Mouse (Mus musculus): ENCODE data around the gene Pate4. TPM values are rescaled to one million over a fixed set of nuclear protein-coding genes. Genes with fewer than 3 reads are reported as not detected.
"Not testable (repeated sequence)": the region's sequence is repeated elsewhere in the genome, so short reads cannot be mapped to it uniquely, and the experiment has no call there.

The Pate4 gene
- polyA plus RNA-seq (2011; ENCODE audit: insufficient read depth, insufficient read length, low replicate concordance, missing spikeins) = not detected in 2 replicates

DNA sequence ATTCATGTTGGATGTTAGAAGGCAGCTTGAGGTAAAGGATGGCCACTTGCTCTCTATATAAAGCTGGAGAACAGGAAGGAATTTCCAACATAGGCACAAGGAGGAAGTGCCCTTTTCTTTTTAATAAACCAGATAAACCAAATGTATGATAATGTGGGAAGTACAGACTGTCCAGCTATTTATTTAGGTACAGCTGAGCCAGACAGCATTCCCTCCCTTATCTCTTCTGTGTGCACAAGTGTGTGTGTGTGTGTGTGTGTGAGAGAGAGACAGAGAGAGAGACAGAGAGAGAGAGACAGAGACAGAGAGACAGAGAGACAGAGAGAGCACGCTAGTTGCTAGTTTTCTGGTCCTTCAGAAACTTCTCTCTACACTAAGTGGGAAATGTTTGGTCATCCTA, at the start of gene Pate4:
Pate4 (minus strand) TSS at position 101 of the 400 bp plus-strand sequence.
- H3K27ac ChIP-seq (ENCODE audit: control insufficient read depth, insufficient read depth, low read depth, low read length, poor library complexity) = no peak within 1 kb of the TSS
- TF ChIP-seq POLR2A (IDR thresholded peaks at IDR 0.05; ENCODE audit: borderline replicate concordance, control insufficient read depth, low read depth, low read length) = no peak
- no peak for TF ChIP-seq CTCF (IDR thresholded peaks at IDR 0.05; ENCODE audit: control insufficient read depth, insufficient read depth, low read length)
- no peaks in the 10 kb centered on the region for H3K4me1 ChIP-seq (ENCODE audit: control insufficient read depth, insufficient read depth, low read length)
- no peak within 1 kb of the TSS for H3K4me3 ChIP-seq (replicated peaks; ENCODE audit: control insufficient read depth, low read depth, low read length)
- WGBS = 70% methylated on average over 1 of the region's 1 CpGs

- H3K27ac ChIP-seq (ENCODE audit: control insufficient read depth, insufficient read depth, low read depth, low read length, poor library complexity) = no peak within 1 kb of the TSS
- WGBS = 56% methylated on average over 1 of the region's 1 CpGs
- TF ChIP-seq CTCF (IDR thresholded peaks at IDR 0.05; ENCODE audit: control insufficient read depth, insufficient read depth, low read length) (no peak), POLR2A (IDR thresholded peaks at IDR 0.05; ENCODE audit: borderline replicate concordance, control insufficient read depth, low read depth, low read length) (no peak)
- H3K4me3 ChIP-seq (replicated peaks; ENCODE audit: control insufficient read depth, low read depth, low read length) = no peak within 1 kb of the TSS
- H3K4me1 ChIP-seq (ENCODE audit: control insufficient read depth, insufficient read depth, low read length) = no peaks in the 10 kb centered on the region
These were observed 36.4 kb upstream of the Pate4 start, which contains the start of gene Pate3 for GRCm38 (mm10) chr9:35648102-35648501. Gene Pate3 (minus strand): TSS chr9:35648202.

DNA sequence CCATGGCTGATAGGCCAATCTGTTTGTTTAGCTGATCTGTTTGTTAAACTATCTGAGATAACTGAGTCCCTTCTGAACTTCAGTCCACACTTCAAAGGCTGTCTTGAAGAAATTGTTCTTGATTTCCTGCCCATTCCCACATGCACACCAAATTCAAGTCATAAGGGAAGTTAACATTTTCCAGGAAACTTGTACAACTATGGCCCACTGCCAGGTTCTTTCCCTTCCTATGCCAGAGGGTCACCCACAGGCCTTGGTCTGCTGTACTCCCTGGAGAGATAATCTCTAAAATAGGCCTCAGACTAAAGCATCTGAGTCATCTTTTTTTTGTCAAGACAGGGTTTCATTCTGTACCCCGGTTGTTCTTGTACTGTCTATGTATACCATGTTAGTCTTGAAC, 21.2 kb upstream of the Pate4 start:
- WGBS = 81% methylated on average over 1 of the region's 1 CpGs
- TF ChIP-seq POLR2A (IDR thresholded peaks at IDR 0.05; ENCODE audit: borderline replicate concordance, control insufficient read depth, low read depth, low read length) (no peak), CTCF (IDR thresholded peaks at IDR 0.05; ENCODE audit: control insufficient read depth, insufficient read depth, low read length) (no peak)
- H3K4me1 ChIP-seq (ENCODE audit: control insufficient read depth, insufficient read depth, low read length) = no peaks in the 10 kb centered on the region
- H3K27ac ChIP-seq (ENCODE audit: control insufficient read depth, insufficient read depth, low read depth, low read length, poor library complexity) = no peak overlapping the region
- H3K4me3 ChIP-seq (replicated peaks; ENCODE audit: control insufficient read depth, low read depth, low read length) = no peak overlapping the region

DNA sequence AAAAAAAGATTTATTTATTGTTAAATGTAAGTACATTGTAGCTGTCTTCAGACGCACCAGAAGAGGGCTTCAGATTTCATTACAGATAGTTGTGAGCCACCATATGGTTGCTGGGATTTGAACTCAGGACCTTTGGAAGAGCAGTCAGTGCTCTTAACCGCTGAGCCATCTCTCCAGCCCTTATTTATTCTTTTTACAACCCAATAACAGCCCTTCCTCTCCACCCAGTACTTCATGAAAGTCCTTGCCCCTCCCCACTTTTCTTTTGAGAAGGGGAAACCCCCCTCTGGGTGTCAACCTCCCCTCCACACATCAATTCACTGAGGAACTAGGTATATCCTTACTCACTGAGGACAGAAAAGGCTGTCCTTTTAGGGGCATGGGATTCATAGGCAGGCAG, 5.0 kb upstream of the Pate4 start:
- H3K27ac ChIP-seq (ENCODE audit: control insufficient read depth, insufficient read depth, low read depth, low read length, poor library complexity); H3K4me1 ChIP-seq (ENCODE audit: control insufficient read depth, insufficient read depth, low read length); H3K4me3 ChIP-seq (replicated peaks; ENCODE audit: control insufficient read depth, low read depth, low read length): not testable (repeated sequence)
- WGBS = 56% methylated on average over 2 of the region's 2 CpGs

DNA sequence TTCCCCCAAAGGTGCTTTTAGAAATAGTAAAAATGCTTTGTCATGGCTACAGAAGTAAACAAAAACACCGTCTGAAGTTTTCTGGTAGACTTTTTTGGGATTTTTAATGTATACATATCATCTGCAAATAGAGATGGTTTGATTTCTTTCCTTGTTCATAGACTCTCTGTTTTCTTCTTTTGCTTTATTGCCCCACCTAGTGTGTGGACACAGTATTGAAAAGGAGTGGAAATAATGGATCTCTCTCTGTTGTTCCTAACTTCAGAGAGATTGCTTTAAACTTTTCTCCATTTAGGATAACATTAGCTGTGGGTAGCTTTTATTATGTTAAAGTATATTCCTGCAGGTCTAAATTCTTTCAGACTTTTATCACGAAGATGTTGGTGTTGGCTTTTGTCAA, 2.3 kb upstream of the Pate4 start:
- Histone ChIP-seq H3K4me3 (replicated peaks; ENCODE audit: control insufficient read depth, low read depth, low read length) (no peak overlapping the region), H3K4me1 (ENCODE audit: control insufficient read depth, insufficient read depth, low read length) (no peaks in the 10 kb centered on the region), H3K27ac (ENCODE audit: control insufficient read depth, insufficient read depth, low read depth, low read length, poor library complexity) (no peak overlapping the region)
- WGBS = 26% methylated on average over 2 of the region's 2 CpGs
- TF ChIP-seq CTCF (IDR thresholded peaks at IDR 0.05; ENCODE audit: control insufficient read depth, insufficient read depth, low read length) (no peak), POLR2A (IDR thresholded peaks at IDR 0.05; ENCODE audit: borderline replicate concordance, control insufficient read depth, low read depth, low read length) (no peak)

- TF ChIP-seq CTCF (IDR thresholded peaks at IDR 0.05; ENCODE audit: control insufficient read depth, insufficient read depth, low read length) (no peak), POLR2A (IDR thresholded peaks at IDR 0.05; ENCODE audit: borderline replicate concordance, control insufficient read depth, low read depth, low read length) (no peak)
- Histone ChIP-seq H3K27ac (ENCODE audit: control insufficient read depth, insufficient read depth, low read depth, low read length, poor library complexity) (no peak overlapping the region), H3K4me3 (replicated peaks; ENCODE audit: control insufficient read depth, low read depth, low read length) (no peak overlapping the region), H3K4me1 (ENCODE audit: control insufficient read depth, insufficient read depth, low read length) (no peaks in the 10 kb centered on the region)
- WGBS = 59% methylated on average over 8 of the region's 8 CpGs
These were observed 3.9 kb downstream of the Pate4 start for GRCm38 (mm10) chr9:35607647-35608405.

GRCm38 (mm10) chr9:35592903-35593302, 18.8 kb downstream of the Pate4 start:
- Histone ChIP-seq H3K27ac (ENCODE audit: control insufficient read depth, insufficient read depth, low read depth, low read length, poor library complexity) (no peak overlapping the region), H3K4me1 (ENCODE audit: control insufficient read depth, insufficient read depth, low read length) (no peaks in the 10 kb centered on the region), H3K4me3 (replicated peaks; ENCODE audit: control insufficient read depth, low read depth, low read length) (no peak overlapping the region)
- 10% methylated on average over 2 of the region's 2 CpGs for WGBS
- TF ChIP-seq POLR2A (IDR thresholded peaks at IDR 0.05; ENCODE audit: borderline replicate concordance, control insufficient read depth, low read depth, low read length) = no peak

DNA sequence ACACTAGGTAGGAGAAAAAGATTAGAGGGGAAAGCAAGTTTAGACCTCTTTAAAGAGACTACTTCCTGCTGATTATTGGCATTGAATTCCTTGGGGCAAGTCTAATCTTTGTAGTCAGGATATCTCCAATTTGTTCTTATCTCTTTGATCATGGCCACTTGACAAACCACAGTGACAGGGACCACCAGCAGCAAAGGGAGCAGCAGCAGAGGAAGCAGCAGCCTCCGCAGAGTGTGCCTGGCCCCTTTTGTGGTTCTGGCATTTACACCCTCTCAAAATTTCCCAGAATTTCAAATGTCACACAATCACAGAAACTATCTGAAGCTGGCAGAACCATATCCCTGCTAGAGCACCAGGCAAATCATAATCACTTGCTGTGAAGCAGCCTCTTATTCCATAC, 24.1 kb downstream of the Pate4 start:
- Histone ChIP-seq H3K4me3 (replicated peaks; ENCODE audit: control insufficient read depth, low read depth, low read length) (no peak overlapping the region), H3K4me1 (ENCODE audit: control insufficient read depth, insufficient read depth, low read length) (no peaks in the 10 kb centered on the region), H3K27ac (ENCODE audit: control insufficient read depth, insufficient read depth, low read depth, low read length, poor library complexity) (no peak overlapping the region)
- TF ChIP-seq POLR2A (IDR thresholded peaks at IDR 0.05; ENCODE audit: borderline replicate concordance, control insufficient read depth, low read depth, low read length) = no peak
- no peak for TF ChIP-seq CTCF (IDR thresholded peaks at IDR 0.05; ENCODE audit: control insufficient read depth, insufficient read depth, low read length)
- 14% methylated on average over 1 of the region's 1 CpGs for WGBS

DNA sequence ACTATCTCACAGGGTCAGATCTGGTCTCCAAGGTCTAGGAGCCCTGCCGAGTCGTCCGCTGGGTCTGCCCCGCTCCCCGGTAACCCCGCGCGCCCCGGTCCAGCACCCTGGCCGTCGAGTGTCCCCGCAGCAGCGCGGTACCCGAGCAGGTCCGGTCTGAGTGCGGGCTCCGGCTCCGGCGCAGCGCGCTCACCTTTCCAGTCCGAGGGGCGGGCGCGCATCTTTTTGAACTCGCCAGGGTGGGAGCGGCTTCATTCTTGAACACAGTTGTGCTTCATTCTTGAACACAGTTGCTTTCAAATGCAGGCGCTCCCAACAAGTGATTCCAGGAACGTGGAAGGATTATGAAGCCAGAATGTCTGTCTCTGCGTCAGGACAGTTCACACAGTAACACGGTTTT, 37.3 kb downstream of the Pate4 start:
- no peak for TF ChIP-seq POLR2A (IDR thresholded peaks at IDR 0.05; ENCODE audit: borderline replicate concordance, control insufficient read depth, low read depth, low read length)
- TF ChIP-seq CTCF (IDR thresholded peaks at IDR 0.05; ENCODE audit: control insufficient read depth, insufficient read depth, low read length) = no peak
- no peak overlapping the region for H3K27ac ChIP-seq (ENCODE audit: control insufficient read depth, insufficient read depth, low read depth, low read length, poor library complexity)
- WGBS = 13% methylated on average over 32 of the region's 32 CpGs
- no peaks in the 10 kb centered on the region; the same call in 1 of the 2 replicates for H3K4me1 ChIP-seq (ENCODE audit: control insufficient read depth, insufficient read depth, low read length)
- no peak overlapping the region for H3K4me3 ChIP-seq (replicated peaks; ENCODE audit: control insufficient read depth, low read depth, low read length)

All from bone marrow, adult 2 months (tissue).